Mouse (Mus musculus) gastrocnemius, adult 18-20 months (tissue): Measurements from ENCODE around the gene Rapgef3. TPM values are rescaled to one million over a fixed set of nuclear protein-coding genes. Genes with fewer than 3 reads are reported as not detected.

Source experiments
- DNase-seq: peaks from one replicate; pipeline ENCODE4 v3.0.0; 2021; ENCODE audit warnings: low spot score
- total RNA-seq, 2 experiments: library from RNA; stranded (reverse); gene quantifications; 2 replicates each; pipeline ENCODE4 v1.2.3; 2021

Rapgef3 gene
- total RNA-seq, 2 experiments from 2014 or later: 6.6 to 9.0 TPM

GRCm38 (mm10) chr15:97747486-97747885 is 20.3 kb downstream of the Rapgef3 start:
- DNase-seq: no peak

GRCm38 (mm10) chr15:97746748-97747147 is 21.0 kb downstream of the Rapgef3 start:
- DNase-seq: no peak

GRCm38 (mm10) chr15:97746278-97746677 is 21.5 kb downstream of the Rapgef3 start:
- DNase-seq: no peak

GRCm38 (mm10) chr15:97745331-97745730 is 22.4 kb downstream of the Rapgef3 start:
- peak; percentile 84 for DNase-seq

- peak; percentile 44 for DNase-seq
Observed at GRCm38 (mm10) chr15:97744930-97745329, 22.8 kb downstream of the Rapgef3 start.

GRCm38 (mm10) chr15:97743961-97744525 is 23.7 kb downstream of the Rapgef3 start:
- no peak for DNase-seq

GRCm38 (mm10) chr15:97743210-97743609 is 24.6 kb downstream of the Rapgef3 start:
- DNase-seq: no peak

GRCm38 (mm10) chr15:97742600-97742999 is 25.2 kb downstream of the Rapgef3 start:
- DNase-seq: no peak

- peak; percentile 58 for DNase-seq
Observed at GRCm38 (mm10) chr15:97742074-97742473, 25.7 kb downstream of the Rapgef3 start.

- no peak for DNase-seq
Observed at GRCm38 (mm10) chr15:97741662-97742061, 26.1 kb downstream of the Rapgef3 start.

- DNase-seq: no peak
Observed at GRCm38 (mm10) chr15:97740283-97740732, 27.5 kb downstream of the Rapgef3 start.

GRCm38 (mm10) chr15:97738923-97739322 is 28.8 kb downstream of the Rapgef3 start:
- no peak for DNase-seq

GRCm38 (mm10) chr15:97731988-97732387 is 35.8 kb downstream of the Rapgef3 start:
- DNase-seq: no peak

- DNase-seq: no peak
Observed at GRCm38 (mm10) chr15:97731111-97731510, 36.7 kb downstream of the Rapgef3 start, which contains the start of gene Endou. Gene Endou (minus strand): TSS chr15:97731339.

- DNase-seq: no peak
Observed at GRCm38 (mm10) chr15:97730365-97730764, 37.4 kb downstream of the Rapgef3 start.

- peak; percentile 49 for DNase-seq
Observed at GRCm38 (mm10) chr15:97728804-97729203, 39.0 kb downstream of the Rapgef3 start.

GRCm38 (mm10) chr15:97728394-97728793 is 39.4 kb downstream of the Rapgef3 start:
- no peak for DNase-seq

GRCm38 (mm10) chr15:97727520-97727919 is 40.3 kb downstream of the Rapgef3 start:
- DNase-seq: no peak

- peak; percentile 67 for DNase-seq
Observed at GRCm38 (mm10) chr15:97727048-97727447, 40.7 kb downstream of the Rapgef3 start.

- DNase-seq: no peak
Observed at GRCm38 (mm10) chr15:97726310-97726709, 41.5 kb downstream of the Rapgef3 start.

- no peak for DNase-seq
Observed at GRCm38 (mm10) chr15:97725198-97725785, 42.5 kb downstream of the Rapgef3 start.

GRCm38 (mm10) chr15:97724346-97725197 is 43.2 kb downstream of the Rapgef3 start:
- no peak for DNase-seq
